Mouse (Mus musculus): ENCODE measurements around the gene Gys2. TPM values are rescaled to one million over a fixed set of nuclear protein-coding genes. Genes with fewer than 3 reads are reported as not detected.

Gene Gys2
- total and polyA plus RNA-seq, 2 experiments from 2014 or later = 0.76 TPM; not detected in 1

DNA sequence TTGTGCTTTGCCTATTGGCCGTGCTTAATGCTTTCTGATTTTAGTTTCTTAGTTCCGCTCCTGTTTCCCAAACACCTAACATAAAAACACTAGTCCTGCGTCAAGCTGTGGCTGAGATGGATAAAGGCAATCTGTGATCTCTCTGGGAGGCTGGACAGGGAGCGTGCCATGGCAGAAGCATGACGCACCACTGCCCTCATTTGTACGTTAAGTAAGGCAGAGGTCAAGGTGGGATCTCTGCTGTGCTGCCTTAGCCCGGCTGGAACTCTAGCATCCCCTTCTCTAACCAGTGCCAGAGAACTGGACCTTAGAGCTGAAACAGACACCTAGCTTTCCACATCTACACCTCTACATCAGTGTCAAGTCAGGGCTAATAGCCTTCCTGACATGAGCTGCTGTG lies 91.3 kb downstream of the Gys2 start:
- no peak overlapping the region for H3K27ac ChIP-seq (ENCODE audit: low read depth)
- WGBS = 86% methylated on average over 7 of the region's 7 CpGs
- no peak overlapping the region for H3K9ac ChIP-seq (replicated peaks; ENCODE audit: low read depth, low read length)
- TF ChIP-seq EP300 (IDR thresholded peaks at IDR 0.05; ENCODE audit: low read depth) (no peak), CTCF (IDR thresholded peaks at IDR 0.05; ENCODE audit: low read depth) (no peak)
- DNase-seq (ENCODE audit: low spot score) = no peak
- H3K9me3 ChIP-seq (replicated peaks; ENCODE audit: control insufficient read depth, low read length) = no peaks in the 10 kb centered on the region
- H3K4me2 ChIP-seq (ENCODE audit: low read depth, low read length) = no peak overlapping the region
- H3K27me3 ChIP-seq (ENCODE audit: control insufficient read depth, insufficient read depth, low read length) = no peaks in the 10 kb centered on the region
- no peak overlapping the region for H3K4me3 ChIP-seq (ENCODE audit: low read depth, low read length)
- H3K4me1 ChIP-seq (ENCODE audit: control insufficient read depth, insufficient read depth) = no peaks in the 10 kb centered on the region; the same call in 1 of the 2 replicates
- H3K36me3 ChIP-seq (replicated peaks; ENCODE audit: control insufficient read depth, insufficient read depth, low read length) = peaks cover 7% of the 10 kb centered on the region
- no peak for ATAC-seq (ENCODE audit: insufficient read depth, low read depth)

DNA sequence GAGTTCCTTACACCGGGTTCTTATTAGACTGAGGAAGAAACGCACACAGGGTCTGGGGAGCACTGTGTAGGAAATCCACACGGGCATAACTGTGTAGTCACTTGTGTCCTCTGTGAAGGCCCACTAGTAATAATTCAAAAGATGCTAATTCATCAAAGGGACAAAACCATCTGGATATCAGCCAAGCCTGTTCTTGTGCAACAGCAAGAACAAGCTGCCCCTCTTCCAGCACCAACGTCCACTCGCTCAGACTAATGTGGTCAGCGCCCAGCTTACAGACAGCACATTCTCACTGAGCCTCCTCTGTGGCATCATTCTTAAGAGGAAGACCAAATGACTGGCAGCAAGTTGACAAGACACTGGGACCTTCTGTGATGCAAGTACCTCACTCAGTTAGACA lies 92.9 kb downstream of the Gys2 start:
- Histone ChIP-seq H3K4me1 (ENCODE audit: control insufficient read depth, insufficient read depth) (no peaks in the 10 kb centered on the region), H3K27ac (ENCODE audit: low read depth) (no peak overlapping the region), H3K36me3 (replicated peaks; ENCODE audit: control insufficient read depth, insufficient read depth, low read length) (peaks cover 21% of the 10 kb centered on the region), H3K9me3 (replicated peaks; ENCODE audit: control insufficient read depth, low read length) (no peaks in the 10 kb centered on the region), H3K4me3 (ENCODE audit: low read depth, low read length) (no peak overlapping the region), H3K27me3 (ENCODE audit: control insufficient read depth, insufficient read depth, low read length) (no peaks in the 10 kb centered on the region), H3K4me2 (ENCODE audit: low read depth, low read length) (no peak overlapping the region), H3K9ac (replicated peaks; ENCODE audit: low read depth, low read length) (no peak overlapping the region)
- WGBS = 86% methylated on average over 6 of the region's 6 CpGs
- no peak for DNase-seq (ENCODE audit: low spot score)
- TF ChIP-seq CTCF (IDR thresholded peaks at IDR 0.05; ENCODE audit: low read depth) = no peak
- no peak for TF ChIP-seq EP300 (IDR thresholded peaks at IDR 0.05; ENCODE audit: low read depth)
- ATAC-seq (ENCODE audit: insufficient read depth, low read depth) = no peak

DNA sequence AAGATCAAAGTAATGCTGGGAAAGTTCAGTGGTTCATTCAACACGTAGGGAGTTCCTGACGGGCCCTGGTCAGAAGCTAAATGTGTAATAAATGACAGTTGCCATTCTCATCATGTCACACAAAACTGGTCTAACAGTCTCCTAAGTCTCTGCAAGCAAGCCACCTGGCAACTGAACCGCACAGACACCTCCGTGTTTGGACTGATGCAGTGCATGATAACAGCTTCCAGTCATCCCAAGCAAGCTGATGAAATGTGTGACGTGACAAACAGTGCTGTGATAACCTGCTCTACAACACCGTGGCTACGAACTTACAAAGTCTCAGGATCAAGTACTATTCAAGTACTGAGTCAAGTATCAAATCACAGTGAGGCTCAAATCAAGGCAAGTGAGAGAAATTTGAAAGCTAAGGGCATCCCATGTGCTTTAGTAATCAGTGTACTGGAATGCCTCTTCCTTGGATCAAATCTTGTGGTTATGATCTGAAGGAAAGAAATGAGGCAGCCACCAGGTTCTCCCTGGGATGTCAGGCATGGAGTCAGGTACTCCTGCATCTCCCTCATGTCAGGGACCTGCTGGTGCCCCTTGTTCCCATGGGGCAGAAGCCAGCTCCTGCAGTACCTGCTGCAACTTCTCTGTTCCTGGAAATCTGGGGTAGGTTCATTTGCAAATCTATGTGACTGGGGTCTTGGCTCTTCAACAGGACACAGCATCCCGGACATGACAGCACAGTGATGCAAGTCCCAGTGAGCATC lies 94.2 kb downstream of the Gys2 start:
- 69% methylated on average over 8 of the region's 8 CpGs for WGBS
- Histone ChIP-seq H3K36me3 (replicated peaks; ENCODE audit: control insufficient read depth, insufficient read depth, low read length) (peaks cover 31% of the 10 kb centered on the region), H3K9ac (replicated peaks; ENCODE audit: low read depth, low read length) (no peak overlapping the region), H3K27me3 (ENCODE audit: control insufficient read depth, insufficient read depth, low read length) (no peaks in the 10 kb centered on the region), H3K4me2 (ENCODE audit: low read depth, low read length) (no peak overlapping the region), H3K4me1 (ENCODE audit: control insufficient read depth, insufficient read depth) (no peaks in the 10 kb centered on the region), H3K9me3 (replicated peaks; ENCODE audit: control insufficient read depth, low read length) (no peaks in the 10 kb centered on the region), H3K4me3 (ENCODE audit: low read depth, low read length) (no peak overlapping the region), H3K27ac (ENCODE audit: low read depth) (no peak overlapping the region)
- no peak for TF ChIP-seq EP300 (IDR thresholded peaks at IDR 0.05; ENCODE audit: low read depth)
- no peak for TF ChIP-seq CTCF (IDR thresholded peaks at IDR 0.05; ENCODE audit: low read depth)
- no peak for ATAC-seq (ENCODE audit: insufficient read depth, low read depth)
- DNase-seq (ENCODE audit: low spot score) = no peak

DNA sequence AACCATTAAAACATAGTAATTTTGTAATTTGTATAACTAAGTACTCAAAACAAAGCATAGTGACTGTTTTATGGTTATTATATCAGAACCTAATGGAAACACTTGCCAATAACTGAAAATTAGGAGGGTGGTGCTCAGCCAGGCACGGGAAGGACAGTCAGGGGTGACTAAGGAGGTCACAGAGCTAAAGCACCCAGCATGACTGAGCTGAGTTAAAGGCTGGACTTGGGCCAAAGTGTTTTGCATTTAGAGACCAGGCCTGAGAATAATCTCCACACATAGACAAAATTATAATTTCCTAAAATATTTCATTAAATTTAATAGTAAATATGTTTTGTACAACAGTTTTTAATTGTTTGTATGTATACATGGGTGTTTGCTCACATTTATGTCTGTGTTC lies 95.8 kb downstream of the Gys2 start:
- TF ChIP-seq CTCF (IDR thresholded peaks at IDR 0.05; ENCODE audit: low read depth) (no peak), EP300 (IDR thresholded peaks at IDR 0.05; ENCODE audit: low read depth) (no peak)
- Histone ChIP-seq H3K4me1 (ENCODE audit: control insufficient read depth, insufficient read depth) (no peaks in the 10 kb centered on the region), H3K27ac (ENCODE audit: low read depth) (no peak overlapping the region), H3K4me3 (ENCODE audit: low read depth, low read length) (no peak overlapping the region), H3K36me3 (replicated peaks; ENCODE audit: control insufficient read depth, insufficient read depth, low read length) (peaks cover 40% of the 10 kb centered on the region), H3K4me2 (ENCODE audit: low read depth, low read length) (no peak overlapping the region), H3K9me3 (replicated peaks; ENCODE audit: control insufficient read depth, low read length) (no peaks in the 10 kb centered on the region), H3K27me3 (ENCODE audit: control insufficient read depth, insufficient read depth, low read length) (no peaks in the 10 kb centered on the region), H3K9ac (replicated peaks; ENCODE audit: low read depth, low read length) (no peak overlapping the region)
- DNase-seq (ENCODE audit: low spot score) (no peak), ATAC-seq (ENCODE audit: insufficient read depth, low read depth) (no peak)
- 53% methylated on average over 1 of the region's 1 CpGs for WGBS

Other genes with a start within 250 kb of the Gys2 start
- gene Iapp, start 174.7 kb downstream of the Gys2 start, total RNA-seq (2014; rRNA removed; ENCODE audit: low replicate concordance) = not detected in 2 replicates
- gene Iapp, start 174.7 kb downstream of the Gys2 start, polyA plus RNA-seq (2015; fragmentation: Nextera tagmentation; extraction: Ambion mirVana) = not detected in 2 replicates
- gene Slco1a5, start 150.1 kb downstream of the Gys2 start, total RNA-seq (2014; rRNA removed; ENCODE audit: low replicate concordance) = not detected in 2 replicates
- not detected in 2 replicates for gene Slco1a5, start 150.1 kb downstream of the Gys2 start, polyA plus RNA-seq (2015; fragmentation: Nextera tagmentation; extraction: Ambion mirVana)
- 6.1 and 6.7 TPM in 2 replicates for gene Pyroxd1, start 127.5 kb downstream of the Gys2 start, total RNA-seq (2014; rRNA removed; ENCODE audit: low replicate concordance)
- gene Pyroxd1, start 127.5 kb downstream of the Gys2 start, polyA plus RNA-seq (2015; fragmentation: Nextera tagmentation; extraction: Ambion mirVana) = 14.7 and 14.8 TPM in 2 replicates
- gene Recql, start 86.0 kb downstream of the Gys2 start, total RNA-seq (2014; rRNA removed; ENCODE audit: low replicate concordance) = 3.1 and 5.6 TPM in 2 replicates
- 8.6 and 8.8 TPM in 2 replicates for gene Recql, start 86.0 kb downstream of the Gys2 start, polyA plus RNA-seq (2015; fragmentation: Nextera tagmentation; extraction: Ambion mirVana)
- gene Golt1b, start 85.9 kb downstream of the Gys2 start, total RNA-seq (2014; rRNA removed; ENCODE audit: low replicate concordance) = 23.2 and 30.8 TPM in 2 replicates
- gene Golt1b, start 85.9 kb downstream of the Gys2 start, polyA plus RNA-seq (2015; fragmentation: Nextera tagmentation; extraction: Ambion mirVana) = 37.9 and 39.4 TPM in 2 replicates
- not detected in 2 replicates for gene Spx, start 59.7 kb downstream of the Gys2 start, total RNA-seq (2014; rRNA removed; ENCODE audit: low replicate concordance)
- gene Spx, start 59.7 kb downstream of the Gys2 start, polyA plus RNA-seq (2015; fragmentation: Nextera tagmentation; extraction: Ambion mirVana) = 0.20 TPM in 1 of 2 replicates, not detected in the other
- gene Ldhb, start 34.8 kb upstream of the Gys2 start, total RNA-seq (2014; rRNA removed; ENCODE audit: low replicate concordance) = 851 and 887 TPM in 2 replicates
- 2,292 and 2,354 TPM in 2 replicates for gene Ldhb, start 34.8 kb upstream of the Gys2 start, polyA plus RNA-seq (2015; fragmentation: Nextera tagmentation; extraction: Ambion mirVana)
- 14.8 and 40.4 TPM in 2 replicates for gene Kcnj8, start 98.5 kb upstream of the Gys2 start, total RNA-seq (2014; rRNA removed; ENCODE audit: low replicate concordance)
- gene Kcnj8, start 98.5 kb upstream of the Gys2 start, polyA plus RNA-seq (2015; fragmentation: Nextera tagmentation; extraction: Ambion mirVana) = 19.8 and 21.5 TPM in 2 replicates
- 104 and 108 TPM in 2 replicates for gene Abcc9, start 229.2 kb upstream of the Gys2 start, total RNA-seq (2014; rRNA removed; ENCODE audit: low replicate concordance)
- 18.8 and 21.0 TPM in 2 replicates for gene Abcc9, start 229.2 kb upstream of the Gys2 start, polyA plus RNA-seq (2015; fragmentation: Nextera tagmentation; extraction: Ambion mirVana)